In genomic region chr16:31022287-31022686, GRCm38 (mm10) we compare ENCODE assay signal across 11 mouse cellular contexts. TPM values are rescaled to one million over a fixed set of nuclear protein-coding genes. Genes with fewer than 3 reads are reported as not detected.
DNase-seq lines count a peak whose midpoint lies in the region; ATAC-seq and TF ChIP-seq lines count a peak whose summit lies in the region.
"Had no signal": no experiment of that assay in that cellular context is flagged by ENCODE, and none has a peak within 500 bp of the region (broad histone marks: within the 10 kb centered on the region; RNA-seq: fewer than 3 reads in every experiment).

No protein-coding gene starts in this region.

- peak; percentile 30 to 37 for DNase-seq in adrenal gland, postnatal 36 days
- no peak for DNase-seq in adrenal gland, postnatal 25 days
- peak; percentile 23 for DNase-seq in liver, postnatal 0 days
- no peak for DNase-seq in liver, embryonic 11.5 days (ENCODE audit: low spot score)
- peak; percentile 53 to 58 for DNase-seq in kidney, postnatal 36 days
- DNase-seq in right cerebral cortex, postnatal 14 days: no peak
- DNase-seq in natural killer cell, adult 2 months (ENCODE audit: low spot score in 2 of 2): no peak
- DNase-seq: gastrocnemius, postnatal 10 days had no signal

- no peak overlapping the region for H3K9ac ChIP-seq in liver, postnatal 0 days (replicated peaks)
- H3K9ac ChIP-seq in liver, embryonic 11.5 days (ENCODE audit: low read depth, low read length): no peak overlapping the region
- H3K9ac ChIP-seq: limb, embryonic 12.5 days; stomach, embryonic 15.5 days had no signal

- no peaks in the 10 kb centered on the region for H3K9me3 ChIP-seq in liver, postnatal 0 days (ENCODE audit: low read length)
- H3K9me3 ChIP-seq in liver, embryonic 11.5 days (ENCODE audit: control insufficient read depth, low read length): no peaks in the 10 kb centered on the region
- H3K9me3 ChIP-seq: limb, embryonic 12.5 days; stomach, embryonic 15.5 days had no signal

- peaks cover 19% of the 10 kb centered on the region for H3K4me1 ChIP-seq in liver, postnatal 0 days (ENCODE audit: insufficient read depth)
- H3K4me1 ChIP-seq in liver, embryonic 11.5 days (replicated peaks; ENCODE audit: control insufficient read depth, insufficient read depth, low read length): peaks cover 3% of the 10 kb centered on the region; the same call in 1 of the 2 replicates
- H3K4me1 ChIP-seq: stomach, embryonic 15.5 days had no signal

- H3K4me3 ChIP-seq in liver, postnatal 0 days (ENCODE audit: low read depth, low read length): no peak overlapping the region
- H3K4me3 ChIP-seq in liver, embryonic 11.5 days (ENCODE audit: low read depth, low read length): no peak overlapping the region
- H3K4me3 ChIP-seq: limb, embryonic 12.5 days; stomach, embryonic 15.5 days had no signal

- no peaks in the 10 kb centered on the region for H3K27me3 ChIP-seq in liver, postnatal 0 days (ENCODE audit: insufficient read depth, low read length)
- no peaks in the 10 kb centered on the region for H3K27me3 ChIP-seq in liver, embryonic 11.5 days (replicated peaks; ENCODE audit: control insufficient read depth, insufficient read depth, low read length)
- H3K27me3 ChIP-seq: limb, embryonic 12.5 days; stomach, embryonic 15.5 days had no signal

- 36% methylated on average over 5 of the region's 5 CpGs for WGBS in liver, postnatal 0 days (ENCODE audit: insufficient replicate concordance)
- 66% methylated on average over 5 of the region's 5 CpGs for WGBS in liver, embryonic 11.5 days

- ATAC-seq in liver, postnatal 0 days: no peak
- no peak for ATAC-seq in liver, embryonic 11.5 days (replicated peaks; ENCODE audit: low FRiP score)
- peak; percentile 47; the same call in 1 of the 2 replicates for ATAC-seq in monocyte, adult 5-6 weeks (replicated peaks; ENCODE audit: insufficient number of reproducible peaks, low FRiP score, low TSS enrichment, poor library complexity, severe bottlenecking)

- no peak overlapping the region for H3K27ac ChIP-seq in liver, postnatal 0 days (ENCODE audit: low read depth)
- no peak overlapping the region for H3K27ac ChIP-seq in liver, embryonic 11.5 days (ENCODE audit: low read depth, low read length)
- H3K27ac ChIP-seq: limb, embryonic 12.5 days; stomach, embryonic 15.5 days had no signal

- H3K4me2 ChIP-seq in liver, postnatal 0 days (ENCODE audit: low read depth, low read length): no peak overlapping the region
- no peak overlapping the region for H3K4me2 ChIP-seq in liver, embryonic 11.5 days
- H3K4me2 ChIP-seq: limb, embryonic 12.5 days; stomach, embryonic 15.5 days had no signal

- no peak for TF ChIP-seq CTCF in liver, postnatal 0 days (IDR thresholded peaks at IDR 0.05; ENCODE audit: low read depth)

- no peaks in the 10 kb centered on the region for H3K36me3 ChIP-seq in liver, postnatal 0 days (replicated peaks; ENCODE audit: insufficient read depth, low read length)
- no peaks in the 10 kb centered on the region; the same call in 1 of the 2 replicates for H3K36me3 ChIP-seq in liver, embryonic 11.5 days (ENCODE audit: control insufficient read depth, insufficient read depth, low read length)
- H3K36me3 ChIP-seq: limb, embryonic 12.5 days; stomach, embryonic 15.5 days had no signal

- no peak for TF ChIP-seq EP300 in liver, postnatal 0 days (IDR thresholded peaks at IDR 0.05; ENCODE audit: low read depth)

RNA-seq across cellular contexts. Expression of gene Xxylt1, which starts 58.9 kb away (rescaled TPM):
- 10 to 100 TPM; 10.0 to 17.8 TPM for total RNA-seq in adrenal gland, postnatal 36 days (2021)
- 11.9 and 14.9 TPM in 2 replicates for total RNA-seq in adrenal gland, postnatal 25 days (2021)
- 1.6 TPM in 2 replicates for polyA plus RNA-seq in liver, postnatal 0 days (2015; fragmentation: Nextera tagmentation; extraction: Ambion mirVana)
- 10.7 and 10.9 TPM in 2 replicates for polyA plus RNA-seq in liver, embryonic 11.5 days (2014; fragmentation: Nextera tagmentation; extraction: Ambion mirVana)
- total RNA-seq in monocyte, adult 5-6 weeks (2017): 2.2 to 8.6 TPM (median 4.5 TPM) in 3 replicates

Comparison
In these comparisons a context has a peak if more than half of its experiments do, and no peak if none do; other contexts are left out.
1. DNase-seq: peak in adrenal gland, postnatal 36 days (2 of 2), liver, postnatal 0 days (single experiment) and kidney, postnatal 36 days (2 of 2); none in adrenal gland, postnatal 25 days (single experiment), liver, embryonic 11.5 days (single experiment), right cerebral cortex, postnatal 14 days (single experiment) and natural killer cell, adult 2 months (0 of 2).